Mouse (Mus musculus) kidney, postnatal 14 days (tissue): Measurements from ENCODE around the gene Wdfy1.
A peak's percentile ranks its signal among the peaks of the same experiment; 100 is the strongest.

Experiments used
- DNase-seq: peaks from one replicate; pipeline ENCODE4 v3.0.0; 2022; ENCODE audit warnings: mixed read lengths

The Wdfy1 gene

DNA sequence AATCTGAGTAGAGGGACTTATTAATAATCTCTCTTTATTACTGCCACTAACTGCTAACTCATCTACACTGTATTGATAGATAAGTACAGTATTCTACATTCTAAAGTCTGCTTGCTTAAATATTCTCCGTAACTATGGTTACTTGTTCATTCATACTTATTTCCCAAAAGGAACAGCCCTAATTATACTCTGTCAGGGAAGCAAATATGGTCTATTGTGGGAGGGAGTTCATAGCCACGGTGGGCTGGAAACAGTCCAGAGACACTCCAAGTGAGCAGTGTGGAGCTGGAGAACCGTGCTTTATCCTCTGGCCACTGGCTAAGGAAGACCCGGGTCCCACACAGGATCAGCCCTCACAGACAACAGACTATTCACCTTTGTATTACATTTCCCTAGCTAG is 65.3 kb downstream of the Wdfy1 start:
- DNase-seq, result peak; percentile 22

DNA sequence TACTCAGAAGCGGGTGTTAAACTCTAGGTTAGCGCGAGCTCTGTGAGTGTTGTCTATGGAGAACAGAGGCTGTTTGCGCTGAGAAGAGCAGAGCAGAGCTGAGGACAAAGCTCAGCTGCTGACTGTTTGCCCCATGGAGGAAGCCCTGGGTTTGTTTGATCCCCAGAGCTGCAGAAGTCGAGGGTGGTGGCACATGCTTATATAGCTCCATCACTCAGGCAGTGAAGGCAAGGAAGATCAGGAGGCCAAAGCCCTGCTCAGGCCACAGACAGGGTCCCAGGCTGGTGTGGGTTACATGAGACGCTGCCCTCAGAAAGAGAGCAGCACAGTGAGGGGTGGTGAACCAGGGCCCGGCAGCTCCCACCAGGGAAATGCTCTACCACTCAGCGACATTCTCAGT is 65.7 kb downstream of the Wdfy1 start:
- DNase-seq, result no peak

DNA sequence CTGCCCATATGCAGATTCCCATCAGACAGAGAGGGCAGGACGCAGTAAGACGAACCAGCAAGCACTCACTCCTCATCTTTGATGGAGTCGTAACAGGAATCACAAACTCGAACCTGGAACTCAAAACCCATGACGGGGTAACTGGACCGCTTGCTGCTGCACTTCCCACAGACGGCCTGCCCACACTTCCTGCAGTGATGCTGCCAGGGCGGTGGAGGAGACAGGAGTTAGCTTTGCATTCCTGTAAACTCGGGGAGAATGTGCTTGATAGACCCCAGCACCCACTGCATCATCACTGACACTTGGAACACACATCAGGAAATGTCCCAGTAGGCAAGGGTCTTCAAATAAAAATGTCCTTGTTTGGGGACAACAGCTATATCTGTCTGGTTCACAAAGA is 68.6 kb downstream of the Wdfy1 start:
- no peak for DNase-seq

DNA sequence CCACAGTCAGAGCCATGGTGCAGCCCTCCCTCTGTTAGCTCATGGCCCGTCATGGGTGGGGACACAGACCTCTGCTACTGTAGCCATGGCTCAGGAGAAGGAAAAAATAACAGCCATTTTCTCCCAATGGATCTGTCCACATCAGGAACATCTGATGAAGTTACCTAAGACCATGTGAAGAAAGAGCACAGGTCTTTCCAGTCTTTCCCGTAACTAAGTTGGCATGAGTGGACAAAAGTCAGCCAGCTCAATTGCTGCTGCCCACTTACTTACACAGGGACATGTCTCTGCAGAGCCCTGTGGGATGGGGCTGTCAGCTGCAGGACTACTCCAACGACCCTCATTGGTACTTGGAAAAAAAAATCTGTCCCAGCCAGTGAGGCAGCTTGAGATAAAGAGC is 69.2 kb downstream of the Wdfy1 start:
- DNase-seq, result no peak

DNA sequence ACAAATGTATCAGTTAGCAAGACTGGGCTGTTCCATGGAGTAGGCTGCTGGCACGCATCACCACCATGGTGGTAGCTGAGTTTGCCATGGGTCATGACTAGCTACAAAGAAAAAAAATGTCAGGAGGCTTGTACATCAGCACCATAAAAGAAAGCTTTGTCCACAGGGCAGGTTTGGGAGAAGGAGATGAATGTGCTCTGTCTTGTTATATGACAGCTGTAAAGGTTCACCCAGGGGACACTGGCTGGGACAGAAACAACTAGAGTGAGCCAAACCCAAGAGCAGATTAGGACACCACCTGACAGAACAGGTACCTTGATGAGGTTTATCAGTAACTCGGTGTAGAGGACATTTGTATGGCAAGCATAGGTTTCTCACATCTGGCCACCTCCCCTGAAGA is 71.3 kb downstream of the Wdfy1 start:
- DNase-seq, result no peak

DNA sequence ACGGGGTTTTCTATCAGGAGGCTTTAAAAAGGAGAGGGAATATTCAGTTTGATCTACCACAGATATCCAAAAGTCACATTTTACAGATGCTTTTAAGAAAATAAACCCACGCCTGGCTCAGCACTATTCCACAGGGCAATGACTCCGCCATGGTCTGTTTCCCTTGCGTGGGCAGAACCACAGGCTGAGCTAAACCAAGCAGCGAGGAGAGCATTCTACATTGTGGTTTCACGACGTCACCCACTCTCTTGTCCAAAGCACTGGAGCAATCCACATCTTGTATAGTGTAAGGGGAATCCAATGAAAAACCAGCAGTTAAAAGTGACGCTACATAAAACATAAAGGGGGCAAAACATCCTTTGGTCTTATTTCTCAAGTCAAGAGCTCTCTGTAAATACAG is 72.4 kb downstream of the Wdfy1 start:
- no peak for DNase-seq

DNA sequence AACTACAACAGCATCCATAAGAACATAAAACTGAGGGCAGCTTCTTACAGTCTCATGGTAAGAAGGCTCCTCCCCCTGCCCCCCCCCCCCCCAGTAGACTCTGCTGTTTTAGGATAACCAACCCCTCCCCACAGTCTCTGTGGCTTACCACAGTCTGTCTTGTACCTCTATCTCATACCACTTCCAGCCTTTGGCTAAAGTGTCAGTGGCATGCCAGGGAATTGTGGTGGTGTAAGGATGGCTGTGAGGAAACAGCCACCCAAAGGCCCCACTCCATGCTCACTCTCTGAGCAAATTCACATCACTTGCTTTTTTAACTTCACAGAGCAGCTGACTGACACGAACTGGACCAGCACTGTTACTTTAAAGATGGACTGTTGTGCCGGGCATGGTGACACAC is 77.4 kb downstream of the Wdfy1 start:
- DNase-seq, result no peak

DNA sequence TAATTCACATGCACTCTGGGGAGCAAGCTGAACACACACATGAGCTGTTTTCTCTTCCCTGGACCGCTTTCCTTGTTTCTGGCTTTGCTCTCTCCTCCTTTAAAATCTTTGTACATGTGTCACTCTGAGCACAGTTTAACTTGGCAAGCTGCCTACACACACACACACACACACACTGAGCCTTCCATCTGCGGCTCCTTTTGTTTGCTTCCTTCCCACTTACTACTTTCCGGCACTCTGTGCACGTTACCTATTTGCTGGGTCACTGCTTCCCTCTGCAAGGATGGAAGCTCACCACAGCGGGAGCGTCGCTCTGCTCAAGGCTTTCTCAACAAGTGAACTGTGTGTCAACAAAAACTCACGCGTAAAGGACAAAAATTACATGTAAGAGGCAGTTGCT is 78.6 kb downstream of the Wdfy1 start:
- peak; percentile 43 for DNase-seq

DNA sequence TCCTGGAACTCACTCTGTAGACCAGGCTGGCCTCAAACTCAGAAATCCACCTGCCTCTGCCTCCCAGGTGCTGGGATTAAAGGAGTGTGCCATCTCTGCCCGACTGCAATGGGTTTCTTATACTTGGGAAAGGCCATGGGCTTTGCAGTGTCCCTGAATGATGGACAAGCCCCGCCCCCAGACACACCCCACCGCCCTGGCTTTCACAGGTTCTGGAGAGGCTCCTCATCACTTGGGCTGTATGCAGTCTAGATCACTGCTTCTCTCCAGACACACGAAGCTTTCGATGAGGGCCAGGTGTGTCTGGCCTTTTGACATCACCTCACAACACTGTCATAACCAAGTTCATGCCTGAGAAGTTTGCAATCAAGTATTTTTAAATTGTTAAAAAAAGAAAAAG is 79.0 kb downstream of the Wdfy1 start:
- DNase-seq, result no peak

DNA sequence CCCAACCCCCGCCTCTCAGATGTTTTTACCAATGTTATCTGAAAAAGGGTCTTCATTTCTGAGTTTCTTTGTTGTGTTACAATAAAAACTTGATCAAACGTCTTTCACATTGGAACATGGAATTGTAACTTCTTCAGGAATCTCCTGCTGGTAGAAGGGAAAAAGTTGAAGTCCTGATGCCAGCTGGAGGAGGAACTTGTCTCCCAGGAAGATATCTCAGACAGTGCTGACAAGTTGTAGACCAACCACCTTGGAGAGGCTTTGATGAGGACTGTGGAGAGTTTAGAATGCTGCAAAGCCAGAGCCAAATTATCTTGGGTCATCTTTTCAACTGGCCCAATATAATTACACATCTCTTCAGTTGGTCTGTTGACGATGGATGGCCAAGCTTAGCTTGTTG is 83.5 kb downstream of the Wdfy1 start:
- no peak for DNase-seq

DNA sequence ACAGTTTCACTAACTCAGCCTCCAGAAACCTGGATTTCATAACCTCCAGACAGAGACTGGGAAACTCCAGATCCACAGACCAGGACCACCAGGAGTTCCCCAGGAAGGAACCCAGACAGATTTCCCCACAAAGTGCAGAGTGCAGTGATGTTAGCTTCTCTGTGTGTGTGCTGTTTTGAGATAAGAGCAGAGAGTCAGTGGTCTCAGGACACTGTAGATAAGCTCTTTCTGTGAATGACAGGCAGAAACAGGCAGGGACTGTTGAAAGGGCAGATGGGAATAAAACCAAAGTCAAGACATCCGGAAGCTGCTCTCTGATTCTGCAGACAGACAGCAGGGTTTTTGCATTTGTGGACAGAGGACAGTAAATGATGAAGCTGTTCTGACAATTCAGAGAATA is 88.7 kb downstream of the Wdfy1 start:
- no peak for DNase-seq

DNA sequence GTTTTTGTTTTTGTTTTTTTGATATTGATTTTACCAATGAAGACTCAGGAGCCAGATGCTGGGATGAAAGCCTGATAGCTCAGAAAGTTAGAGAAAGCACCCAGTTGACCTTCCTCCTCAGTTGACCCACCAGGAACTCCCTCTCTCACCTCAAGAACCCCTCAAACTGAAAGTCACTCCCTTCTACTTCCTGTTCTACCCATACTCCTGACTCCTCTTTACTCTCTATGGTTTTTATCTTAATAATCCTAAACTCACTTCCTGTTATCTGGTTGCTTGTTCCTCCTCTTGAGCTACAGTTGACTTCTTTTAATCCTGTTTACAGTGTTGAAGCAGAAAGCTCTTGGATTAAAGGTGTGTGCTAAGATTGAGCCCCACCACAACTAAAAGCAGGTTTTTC is 91.9 kb downstream of the Wdfy1 start:
- no peak for DNase-seq

DNA sequence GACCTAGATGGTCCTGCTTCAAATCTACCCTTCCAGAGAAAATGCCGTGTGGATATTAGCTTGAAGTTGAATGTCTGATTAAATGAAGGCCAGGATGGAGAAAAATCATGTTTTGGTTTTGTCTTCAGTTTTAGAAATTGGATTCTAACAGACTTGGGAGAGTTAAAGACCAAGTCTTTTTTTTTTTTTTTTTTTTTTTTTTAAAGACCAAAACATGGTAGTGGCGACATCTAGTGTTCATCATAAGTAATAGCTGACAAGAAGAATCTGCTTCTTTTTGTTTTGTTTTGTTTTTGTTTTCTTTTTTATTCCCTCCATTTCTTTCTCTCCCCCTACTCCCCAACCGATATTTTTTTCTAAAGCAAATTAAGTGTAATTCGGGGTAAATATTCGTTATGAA is 93.0 kb downstream of the Wdfy1 start:
- no peak for DNase-seq

DNA sequence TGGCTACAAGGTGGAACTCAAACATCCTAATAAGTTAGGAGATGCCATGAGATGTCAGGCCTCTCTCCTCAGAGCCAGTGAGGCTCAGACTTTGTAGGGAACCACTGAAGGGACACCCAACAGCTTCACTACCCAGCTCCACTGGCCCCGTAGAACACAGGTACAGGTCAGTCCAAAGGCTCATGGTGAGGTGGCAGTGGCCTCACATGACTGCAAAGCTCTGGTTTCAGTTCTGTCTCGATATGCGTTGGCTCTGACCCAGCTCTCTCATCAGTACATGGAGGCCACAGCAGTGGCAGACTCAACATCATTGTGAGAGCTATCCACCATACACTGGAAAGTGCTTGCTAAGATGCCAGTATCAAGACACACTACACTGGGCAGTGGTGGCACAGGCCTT is 95.2 kb downstream of the Wdfy1 start:
- DNase-seq, result no peak

DNA sequence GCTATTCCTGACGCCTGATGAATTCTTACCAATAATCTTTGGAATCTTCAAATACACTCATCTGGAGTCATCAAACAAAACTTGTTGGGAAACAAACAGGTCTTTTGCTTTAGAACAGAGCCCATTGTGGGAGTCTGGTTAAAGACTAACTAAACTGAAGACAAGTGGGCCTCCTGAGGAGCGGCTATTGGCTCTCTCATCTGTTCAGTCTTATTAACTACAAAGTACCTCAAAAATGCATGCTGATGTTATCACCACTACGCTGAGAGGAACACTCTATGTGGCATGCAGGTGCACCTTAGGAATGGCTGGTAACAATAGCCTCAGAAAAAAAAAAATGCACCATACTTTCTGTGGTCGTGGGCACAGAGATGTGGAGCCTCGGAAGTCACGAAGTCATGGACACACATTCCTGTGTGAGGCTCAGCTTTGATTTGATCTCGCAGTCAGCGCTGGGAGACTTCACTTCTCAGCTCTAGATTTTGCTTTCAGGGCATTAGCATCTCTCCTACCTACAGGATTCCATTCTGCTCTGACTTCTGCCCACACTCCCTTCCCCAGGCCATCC is 97.7 kb downstream of the Wdfy1 start:
- no peak for DNase-seq

DNA sequence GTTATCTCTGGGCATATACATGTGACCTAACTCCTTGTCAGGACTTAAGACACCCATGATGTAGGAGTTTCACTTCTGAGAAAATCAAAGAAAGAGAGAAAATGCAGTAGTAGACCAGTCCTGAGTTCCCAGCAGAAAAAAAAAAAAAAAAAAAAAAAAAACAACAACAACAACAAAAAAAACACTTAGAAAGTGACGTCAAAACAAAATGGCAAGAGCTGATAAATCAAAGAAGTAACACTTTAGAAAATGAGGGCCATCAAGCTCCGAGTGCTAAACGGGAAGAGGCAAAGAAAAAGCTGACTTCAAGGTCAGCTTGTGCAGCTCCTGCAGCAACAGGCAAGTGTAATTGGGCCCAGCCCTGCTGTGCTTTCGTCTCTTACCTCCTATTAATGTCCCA is 100.2 kb downstream of the Wdfy1 start:
- DNase-seq, result no peak

DNA sequence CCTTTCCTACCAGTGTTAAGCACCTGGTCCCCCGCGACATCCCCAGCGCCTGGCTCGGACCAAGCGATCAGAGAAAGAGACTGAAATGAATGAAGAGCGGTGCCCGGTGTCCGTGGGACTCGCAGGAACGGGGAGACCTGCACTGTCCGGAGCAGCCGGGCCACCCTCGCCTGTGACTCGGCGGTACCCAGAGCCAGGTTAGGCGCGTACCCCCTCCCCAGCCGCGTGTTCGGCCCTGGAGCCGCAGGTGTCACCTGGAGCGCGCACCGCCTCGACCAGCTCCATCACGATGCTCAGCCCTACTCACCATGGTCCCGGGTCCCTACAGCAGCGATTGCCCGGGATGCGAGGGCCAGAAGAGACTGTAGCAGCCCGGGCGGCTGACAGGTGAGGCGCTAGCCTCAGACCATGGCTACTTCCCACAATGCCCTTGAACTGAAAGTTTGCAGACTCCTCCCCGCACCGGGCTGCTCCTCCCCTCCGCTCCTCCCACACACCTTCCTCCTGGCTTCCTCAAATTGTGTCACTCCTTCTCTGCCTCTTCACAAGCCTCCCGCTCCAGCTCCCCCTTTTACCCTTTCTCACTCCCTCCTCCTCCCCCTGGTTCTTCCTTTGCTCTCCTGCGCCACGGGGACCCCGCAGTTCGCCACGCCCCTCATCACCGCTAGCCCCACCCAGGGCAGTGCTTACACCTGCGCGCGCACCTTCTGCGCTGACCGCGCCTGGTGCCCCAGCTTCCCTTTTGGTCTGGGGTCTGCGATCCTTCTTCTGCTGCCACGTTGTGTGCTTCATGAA is 104.2 kb downstream of the Wdfy1 start, which contains the start of gene Ap1s3:
Gene Ap1s3 (minus strand): TSS at position 430 of the 795 bp plus-strand sequence.
- peak; percentile 83 for DNase-seq

DNA sequence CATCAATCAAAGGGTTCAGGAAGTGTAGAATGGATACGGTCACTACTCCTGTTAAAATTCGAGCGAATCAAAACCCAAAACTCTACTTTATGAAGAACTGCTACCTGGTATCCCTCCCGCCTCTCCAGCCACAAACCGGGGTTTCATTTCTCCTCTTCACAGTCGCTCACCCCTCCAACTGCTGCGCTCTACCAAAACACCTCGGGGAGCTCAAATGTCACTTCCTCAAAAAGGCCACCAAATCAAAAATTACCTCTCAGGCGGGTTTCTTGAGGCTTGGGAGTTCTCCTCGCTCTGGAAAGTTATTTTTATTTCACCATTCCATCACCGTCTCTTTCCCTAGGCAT is 104.8 kb downstream of the Wdfy1 start:
- no peak for DNase-seq

DNA sequence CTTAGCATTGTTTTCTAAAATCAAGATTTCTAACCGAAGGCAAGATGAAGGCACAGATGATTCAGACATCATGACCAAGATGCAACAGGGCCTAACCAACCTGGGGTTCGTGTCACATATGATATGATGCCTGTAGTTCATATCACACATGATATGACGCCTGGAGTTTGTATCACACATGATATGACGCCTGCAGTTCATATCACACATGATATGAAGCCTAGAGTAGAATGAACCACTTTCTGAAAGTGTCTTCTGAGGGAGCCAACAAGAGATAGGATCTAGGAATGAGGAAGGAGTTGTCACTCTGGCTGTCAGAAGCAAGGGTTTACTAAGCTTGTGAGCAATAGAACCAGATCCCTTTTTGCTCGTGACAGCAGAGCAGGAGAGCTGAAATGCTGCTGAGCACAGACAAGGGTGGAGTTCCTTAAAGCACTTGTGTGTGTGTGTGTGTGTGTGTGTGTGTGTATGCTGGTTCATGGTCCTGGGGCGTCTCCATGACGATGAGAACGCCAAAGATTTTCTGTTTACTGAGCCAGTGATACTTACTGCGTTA is 106.4 kb downstream of the Wdfy1 start:
- DNase-seq, result no peak

DNA sequence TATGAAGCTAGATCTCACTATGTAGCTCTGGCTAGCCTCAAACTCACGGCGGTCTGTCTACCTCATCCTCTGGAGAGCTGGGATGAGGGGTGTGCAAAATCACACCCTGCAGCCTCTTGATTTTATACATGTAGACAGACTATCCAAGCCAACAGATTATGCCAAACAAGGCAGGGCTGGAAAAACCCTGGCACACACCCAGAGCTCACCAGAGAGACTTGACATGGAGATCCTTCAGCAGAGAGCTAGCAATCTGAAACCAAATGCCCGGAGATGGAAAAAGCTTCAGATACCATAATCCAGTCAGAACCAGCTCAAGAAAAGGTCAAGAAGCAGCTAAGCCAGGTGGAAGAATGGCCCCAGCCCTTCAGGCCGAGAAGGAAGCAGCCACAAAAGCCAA is 111.0 kb downstream of the Wdfy1 start:
- no peak for DNase-seq

DNA sequence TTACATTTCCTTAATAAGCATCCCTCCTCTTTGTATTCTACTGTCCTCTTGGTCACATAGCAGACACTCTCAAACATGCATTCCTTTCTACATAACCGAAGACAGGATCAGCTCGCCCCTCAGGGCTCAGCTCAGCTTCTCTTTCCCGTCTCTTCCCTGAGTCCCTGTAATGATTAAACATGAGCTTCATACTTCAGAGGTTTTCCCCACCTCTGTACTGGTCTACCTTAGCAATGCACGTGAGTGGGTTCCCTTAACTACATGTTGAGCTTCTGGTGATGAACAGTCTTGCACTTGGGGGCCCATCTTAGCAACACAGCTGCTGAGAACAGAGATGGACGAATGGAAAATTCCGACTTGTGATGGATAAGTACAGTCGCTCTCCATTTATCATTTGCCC is 116.3 kb downstream of the Wdfy1 start:
- DNase-seq, result no peak

DNA sequence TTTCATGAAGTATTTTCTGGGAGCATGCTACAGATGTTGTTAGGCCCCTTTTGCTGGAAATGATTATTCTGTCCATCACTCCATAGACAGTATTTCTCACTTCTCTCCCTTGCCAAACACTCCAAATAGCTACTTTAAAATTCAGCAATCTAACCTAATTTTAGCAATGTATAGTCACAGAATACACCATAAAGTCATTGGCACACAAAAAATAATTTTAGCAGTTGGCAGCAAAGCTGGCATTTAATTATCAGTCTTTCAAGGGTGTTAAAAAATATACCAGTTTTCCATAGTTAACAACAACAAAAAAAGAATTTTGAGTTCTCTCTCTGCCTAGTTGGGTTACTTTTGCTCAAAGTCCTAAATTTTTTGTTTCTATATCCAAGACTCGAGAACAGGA is 118.5 kb downstream of the Wdfy1 start:
- DNase-seq, result no peak

DNA sequence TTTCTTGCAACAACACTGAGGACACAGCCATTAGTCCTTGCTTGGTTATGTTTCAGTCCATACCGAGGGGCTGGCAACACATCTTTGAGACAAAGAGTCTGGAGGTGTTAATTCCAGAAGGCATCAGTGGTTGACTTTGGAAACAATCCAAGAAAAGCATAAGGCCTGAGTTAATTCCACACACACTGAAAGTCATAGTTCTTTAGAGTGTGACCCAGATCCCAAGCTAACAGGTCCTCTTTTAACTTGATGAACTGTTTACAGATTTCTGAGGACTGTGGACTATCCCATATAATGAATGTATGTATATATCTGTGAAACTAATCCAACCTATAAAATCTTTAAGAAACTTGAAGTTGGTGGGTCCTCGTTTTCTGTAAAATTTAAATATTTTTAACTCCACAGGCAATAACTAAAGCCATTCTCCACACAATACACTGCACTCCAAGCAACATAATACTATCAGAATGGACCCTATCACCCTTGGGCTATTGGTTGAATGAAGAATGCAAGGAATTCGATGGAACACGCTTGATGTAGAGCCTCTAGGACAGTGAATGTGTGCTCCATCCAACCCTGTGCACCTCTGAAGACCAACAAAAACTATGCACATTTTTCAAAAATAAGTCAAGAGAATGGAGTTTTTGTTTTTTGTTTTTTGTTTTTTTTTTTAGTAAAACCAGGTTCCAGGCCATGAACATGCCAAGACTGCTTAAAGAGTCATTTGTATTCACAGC is 120.0 kb downstream of the Wdfy1 start:
- DNase-seq, result no peak

DNA sequence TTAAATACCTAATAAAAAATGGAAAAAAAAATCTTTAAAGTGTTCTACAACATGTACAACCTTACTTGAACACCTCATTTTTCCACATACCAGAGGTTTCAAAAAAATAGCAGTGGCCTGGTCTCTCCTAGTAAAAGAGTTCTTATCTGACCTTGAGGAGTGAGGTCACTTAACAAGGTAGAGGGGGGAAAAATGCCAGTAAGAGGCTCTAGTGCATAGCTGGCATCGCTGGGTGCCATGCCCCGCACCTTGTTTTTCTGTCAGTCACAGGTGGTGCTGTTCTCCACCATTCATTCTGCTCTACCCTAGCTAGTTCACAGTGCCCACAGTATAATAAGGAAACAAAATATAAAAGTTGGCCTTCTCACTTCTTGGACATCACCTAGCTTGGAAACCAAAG is 121.0 kb downstream of the Wdfy1 start:
- DNase-seq, result no peak
